Mouse (Mus musculus) liver, embryonic 14.5 days (tissue): ENCODE measurements at regions not wholly inside any gene's neighbourhood (a gene's known extent, or its start where the extent isn't known, plus 50 kb on each side); places are given as distances from the start of the nearest gene placed in this dataset.

Source experiments
- ATAC-seq: fragments of 200-750 bp; cut with Nextera tagmentation; 2 replicates; pipeline ENCODE4 v1.8.0; 2017; ENCODE audit warnings: moderate number of reproducible peaks, mild to moderate bottlenecking, moderate library complexity; ENCODE audit not compliant: insufficient read depth
- DNase-seq, 3 experiments: peaks; one replicate each; pipeline ENCODE4 v3.0.0-alpha.2; 2012 to 2013; ENCODE audit warnings: low read depth in 3 of 3, low spot score in 3 of 3
- H3K27ac ChIP-seq: fragments of 300-500 bp; sonication (generic); 2 replicates; pipeline ENCODE4 v1.5.1; 2014; ENCODE audit warnings: moderate library complexity, mild to moderate bottlenecking, control low read depth, inconsistent platforms
- H3K27me3 ChIP-seq: fragments of 300-500 bp; sonication (generic); 2 replicates; pipeline ENCODE4 v1.6.1; 2014; ENCODE audit warnings: mild to moderate bottlenecking, low read length, moderate library complexity; ENCODE audit not compliant: control insufficient read depth, insufficient read depth
- H3K36me3 ChIP-seq: fragments of 300-500 bp; sonication (generic); replicated peaks from 2 replicates; pipeline ENCODE4 v1.6.1; 2014; ENCODE audit warnings: low read depth; ENCODE audit not compliant: control insufficient read depth, insufficient read depth
- H3K4me1 ChIP-seq, 2 experiments: fragments of 200-500 bp in 1 of 2; fragments of 300-500 bp in 1 of 2; sonication (generic) in 1 of 2; replicated peaks; 2 replicates each; pipeline ENCODE4 v1.6.1; 2012 to 2014; ENCODE audit warnings: antibody characterized with exemption in 1 of 2, inconsistent platforms in 1 of 2, low read length in 1 of 2; ENCODE audit not compliant: control insufficient read depth in 2 of 2, insufficient read depth in 2 of 2
- H3K4me2 ChIP-seq: fragments of 300-500 bp; sonication (generic); 2 replicates; pipeline ENCODE4 v1.6.1; 2014; ENCODE audit warnings: low read depth, mild to moderate bottlenecking, control low read depth, moderate library complexity
- H3K4me3 ChIP-seq, 2 experiments: fragments of 200-500 bp in 1 of 2; fragments of 300-500 bp in 1 of 2; sonication (generic) in 1 of 2; 2 replicates each; pipeline ENCODE4 v1.5.1; 2012 to 2014; ENCODE audit warnings: low read depth in 2 of 2, low read length in 2 of 2, mild to moderate bottlenecking in 2 of 2, control low read depth in 1 of 2, inconsistent platforms in 1 of 2, moderate library complexity in 1 of 2; ENCODE audit not compliant: insufficient read depth in 1 of 2
- H3K9ac ChIP-seq: fragments of 300-500 bp; sonication (generic); replicated peaks from 2 replicates; pipeline ENCODE4 v1.6.1; 2014; ENCODE audit warnings: mild to moderate bottlenecking, control low read depth, moderate library complexity
- H3K9me3 ChIP-seq: fragments of 300-500 bp; sonication (generic); 2 replicates; pipeline ENCODE4 v1.6.1; 2016; ENCODE audit warnings: low read length, mixed read lengths; ENCODE audit not compliant: control insufficient read depth
- CTCF ChIP-seq: IDR thresholded peaks from 2 replicates; pipeline ENCODE4 v1.5.1; 2016; ENCODE audit warnings: antibody characterized with exemption, low read depth, control low read depth
- EP300 ChIP-seq: IDR thresholded peaks from 2 replicates; pipeline ENCODE4 v1.6.1; 2016; ENCODE audit warnings: antibody characterized with exemption, low read depth
- WGBS: fragments of 180-500 bp; shearing (Covaris S2); extraction: QIAGEN DNeasy Blood & Tissue Kit; methylation state at CpG from one replicate; pipeline ENCODE4 v1.1.7; 2014; ENCODE audit not compliant: insufficient replicate concordance; 5-methylcytosine and 5-hydroxymethylcytosine counted together

- Histone ChIP-seq H3K36me3 (no peaks in the 10 kb centered on the region), H3K4me3 (no peak overlapping the region), H3K27ac (no peak overlapping the region), H3K4me1 (no peaks in the 10 kb centered on the region), H3K9ac (no peak overlapping the region), H3K9me3 (no peaks in the 10 kb centered on the region), H3K27me3 (no peaks in the 10 kb centered on the region), H3K4me2 (no peak overlapping the region)
- WGBS, result 64% methylated on average over 3 of the region's 3 CpGs
- ATAC-seq (no peak), DNase-seq (no peak)
- TF ChIP-seq EP300, result no peak
- TF ChIP-seq CTCF, result no peak
Measured at GRCm38 (mm10) chr1:77246047-77246446, 268.8 kb downstream of the Epha4 start.

- H3K9ac ChIP-seq, result no peak overlapping the region
- 59% methylated on average over 6 of the region's 6 CpGs for WGBS
- H3K9me3 ChIP-seq, result no peaks in the 10 kb centered on the region
- no peak overlapping the region for H3K4me3 ChIP-seq
- H3K4me1 ChIP-seq, result no peaks in the 10 kb centered on the region
- H3K27me3 ChIP-seq, result no peaks in the 10 kb centered on the region
- no peak for DNase-seq
- H3K36me3 ChIP-seq, result no peaks in the 10 kb centered on the region
- no peak for TF ChIP-seq CTCF
- TF ChIP-seq EP300, result no peak
- no peak overlapping the region for H3K27ac ChIP-seq
- no peak overlapping the region for H3K4me2 ChIP-seq
- ATAC-seq, result no peak
Measured at GRCm38 (mm10) chr1:77254276-77254675, 260.6 kb downstream of the Epha4 start.

- WGBS, result 66% methylated on average over 14 of the region's 14 CpGs
- ATAC-seq, result no peak
Measured at GRCm38 (mm10) chr1:77256115-77256842, 258.6 kb downstream of the Epha4 start.

GRCm38 (mm10) chr1:77258730-77259310 lies 256.1 kb downstream of the Epha4 start:
- ATAC-seq (no peak), DNase-seq (no peak)
- Histone ChIP-seq H3K9me3 (no peaks in the 10 kb centered on the region), H3K27ac (no peak overlapping the region), H3K27me3 (no peaks in the 10 kb centered on the region), H3K4me1 (no peaks in the 10 kb centered on the region), H3K36me3 (no peaks in the 10 kb centered on the region), H3K9ac (no peak overlapping the region), H3K4me3 (no peak overlapping the region), H3K4me2 (no peak overlapping the region)
- WGBS, result 48% methylated on average over 7 of the region's 7 CpGs
- TF ChIP-seq CTCF, result no peak
- no peak for TF ChIP-seq EP300

More at GRCm38 (mm10) chr1:77256115-77256842, 258.6 kb downstream of the Epha4 start:
- Histone ChIP-seq H3K36me3 (no peaks in the 10 kb centered on the region), H3K9me3 (no peaks in the 10 kb centered on the region), H3K4me3 (no peak overlapping the region), H3K4me1 (no peaks in the 10 kb centered on the region), H3K9ac (no peak overlapping the region), H3K4me2 (no peak overlapping the region), H3K27ac (no peak overlapping the region), H3K27me3 (no peaks in the 10 kb centered on the region)
- no peak for TF ChIP-seq CTCF
- TF ChIP-seq EP300, result no peak
- DNase-seq, result no peak

- ATAC-seq, result no peak
Measured at GRCm38 (mm10) chr1:77259789-77260188, 255.1 kb downstream of the Epha4 start.

More at GRCm38 (mm10) chr1:77259789-77260188, 255.1 kb downstream of the Epha4 start:
- H3K4me1 ChIP-seq, result no peaks in the 10 kb centered on the region
- H3K36me3 ChIP-seq, result no peaks in the 10 kb centered on the region
- no peaks in the 10 kb centered on the region for H3K27me3 ChIP-seq
- H3K27ac ChIP-seq, result no peak overlapping the region
- no peaks in the 10 kb centered on the region for H3K9me3 ChIP-seq
- WGBS, result 67% methylated on average over 11 of the region's 11 CpGs
- no peak overlapping the region for H3K4me3 ChIP-seq
- H3K9ac ChIP-seq, result no peak overlapping the region
- H3K4me2 ChIP-seq, result no peak overlapping the region
- no peak for DNase-seq
- TF ChIP-seq CTCF (no peak), EP300 (no peak)
